Mouse (Mus musculus) bone marrow, adult 2 months (tissue): Measurements from ENCODE around the gene Stk11. TPM values are rescaled to one million over a fixed set of nuclear protein-coding genes. Genes with fewer than 3 reads are reported as not detected.

ENCODE experiments used
- H3K27ac ChIP-seq: fragments of 200-500 bp; 2 replicates; pipeline ENCODE4 v1.5.1; 2012; ENCODE audit warnings: low read depth, mild to moderate bottlenecking, control low read depth, inconsistent platforms, low read length; ENCODE audit not compliant: control insufficient read depth, poor library complexity, insufficient read depth
- H3K4me1 ChIP-seq: fragments of 200-500 bp; 2 replicates; pipeline ENCODE4 v1.6.1; 2011; ENCODE audit warnings: low read length; ENCODE audit not compliant: control insufficient read depth, insufficient read depth
- H3K4me3 ChIP-seq: fragments of 200-500 bp; replicated peaks from 2 replicates; pipeline ENCODE3; 2011; ENCODE audit warnings: mild to moderate bottlenecking, low read depth, low read length, control low read depth; ENCODE audit not compliant: control insufficient read depth
- CTCF ChIP-seq: fragments of 200-500 bp; IDR thresholded peaks from 2 replicates; pipeline ENCODE4 v1.5.1; 2011; ENCODE audit warnings: low read length, control low read depth; ENCODE audit not compliant: control insufficient read depth, insufficient read depth
- POLR2A ChIP-seq: fragments of 200-500 bp; IDR thresholded peaks from 2 replicates; pipeline ENCODE4 v1.6.1; 2011; ENCODE audit warnings: low read depth, mild to moderate bottlenecking, control low read depth, low read length, borderline replicate concordance; ENCODE audit not compliant: control insufficient read depth
- WGBS: fragments of 180-500 bp; shearing (Covaris S2); methylation state at CpG from one replicate; pipeline ENCODE4 v1.1.7; 2018; 5-methylcytosine and 5-hydroxymethylcytosine counted together
- polyA plus RNA-seq: library from polyadenylated mRNA; stranded (reverse); fragments of >200 nt; gene quantifications from 2 replicates; pipeline ENCODE4 v1.2.4, GENCODE M21; 2011; ENCODE audit warnings: low replicate concordance; ENCODE audit not compliant: missing spikeins, insufficient read depth, insufficient read length

Gene Stk11
- 197 and 344 TPM in 2 replicates for polyA plus RNA-seq

GRCm38 (mm10) chr10:80115290-80115943, at the start of gene Stk11:
Stk11 (plus strand) TSS chr10:80115803.
- TF ChIP-seq CTCF (peak; percentile 27; the same call in 1 of the 2 replicates), POLR2A (peak; percentile 97)
- Histone ChIP-seq H3K4me3 (peak within 1 kb of the TSS; percentile 86), H3K27ac (peak within 1 kb of the TSS; percentile 98), H3K4me1 (peaks cover 5% of the 10 kb centered on the region)
- under 1% methylated on average over 70 of the region's 70 CpGs for WGBS

- Histone ChIP-seq H3K4me3 (no peak overlapping the region), H3K4me1 (peaks cover 10% of the 10 kb centered on the region), H3K27ac (no peak overlapping the region)
- TF ChIP-seq POLR2A: no peak
- no peak for TF ChIP-seq CTCF
- 84% methylated on average over 7 of the region's 7 CpGs for WGBS
Measured at GRCm38 (mm10) chr10:80069251-80069650, 46.4 kb upstream of the Stk11 start.

- no peak for TF ChIP-seq POLR2A
- TF ChIP-seq CTCF: no peak
- Histone ChIP-seq H3K4me1 (peaks cover 10% of the 10 kb centered on the region), H3K27ac (no peak overlapping the region), H3K4me3 (no peak overlapping the region)
- 83% methylated on average over 4 of the region's 4 CpGs for WGBS
Measured at GRCm38 (mm10) chr10:80069948-80070450, 45.6 kb upstream of the Stk11 start.

GRCm38 (mm10) chr10:80070837-80071515, 44.6 kb upstream of the Stk11 start:
- Histone ChIP-seq H3K4me1 (peaks cover 12% of the 10 kb centered on the region), H3K27ac (peak overlapping the region; percentile 73; the same call in 1 of the 2 replicates), H3K4me3 (no peak overlapping the region)
- 42% methylated on average over 9 of the region's 9 CpGs for WGBS
- TF ChIP-seq POLR2A (peak; percentile 16; the same call in 1 of the 2 replicates), CTCF (no peak)

- Histone ChIP-seq H3K27ac (peak overlapping the region; percentile 73; the same call in 1 of the 2 replicates), H3K4me1 (peaks cover 14% of the 10 kb centered on the region), H3K4me3 (no peak overlapping the region)
- no peak for TF ChIP-seq CTCF
- TF ChIP-seq POLR2A: no peak
- 37% methylated on average over 3 of the region's 3 CpGs for WGBS
Measured at GRCm38 (mm10) chr10:80071516-80071900, 44.1 kb upstream of the Stk11 start.

- Histone ChIP-seq H3K27ac (no peak overlapping the region), H3K4me1 (peaks cover 14% of the 10 kb centered on the region), H3K4me3 (no peak overlapping the region)
- 81% methylated on average over 20 of the region's 20 CpGs for WGBS
- TF ChIP-seq CTCF (no peak), POLR2A (0 out of 2 replicates have a peak, but pooled peaks have one; percentile 6)
Measured at GRCm38 (mm10) chr10:80072623-80073489, 42.7 kb upstream of the Stk11 start.

- H3K4me1 ChIP-seq: peaks cover 14% of the 10 kb centered on the region
- 2% methylated on average over 28 of the region's 28 CpGs for WGBS
- H3K27ac ChIP-seq: peak overlapping the region; percentile 96
- H3K4me3 ChIP-seq: peak overlapping the region; percentile 64
- peak; percentile 57; the same call in 1 of the 2 replicates for TF ChIP-seq CTCF
- TF ChIP-seq POLR2A: peak; percentile 79; the same call in 1 of the 2 replicates
Measured at GRCm38 (mm10) chr10:80074813-80075601, 40.6 kb upstream of the Stk11 start.
